Mouse (Mus musculus): ENCODE measurements around the gene Gm19935. TPM values are rescaled to one million over a fixed set of nuclear protein-coding genes. Genes with fewer than 3 reads are reported as not detected.

Gene Gm19935
- polyA plus RNA-seq (2016; fragmentation: Nextera tagmentation; extraction: Ambion mirVana): not detected in 2 replicates

- Histone ChIP-seq H3K9me3 (no peaks in the 10 kb centered on the region), H3K36me3 (no peaks in the 10 kb centered on the region), H3K4me2 (replicated peaks) (no peak within 1 kb of the TSS), H3K4me3 (no peak within 1 kb of the TSS), H3K9ac (no peak within 1 kb of the TSS), H3K4me1 (no peaks in the 10 kb centered on the region), H3K27ac (no peak within 1 kb of the TSS), H3K27me3 (no peaks in the 10 kb centered on the region)
- 79% methylated on average over 2 of the region's 2 CpGs for WGBS
- ATAC-seq (ENCODE audit: insufficient number of reproducible peaks, insufficient read depth, low FRiP score, low TSS enrichment): no peak
These were observed at the start of gene Gm19935 for GRCm38 (mm10) chr8:90817293-90817692. Gm19935 (minus strand) TSS chr8:90817393.

GRCm38 (mm10) chr8:90862038-90862437, 44.8 kb upstream of the Gm19935 start:
- Histone ChIP-seq H3K4me2 (replicated peaks) (peak overlapping the region; percentile 15; the same call in 1 of the 2 replicates), H3K27me3 (no peaks in the 10 kb centered on the region), H3K9ac (no peak overlapping the region), H3K9me3 (no peaks in the 10 kb centered on the region), H3K36me3 (no peaks in the 10 kb centered on the region), H3K27ac (peak overlapping the region; percentile 99), H3K4me3 (no peak overlapping the region), H3K4me1 (peaks cover 26% of the 10 kb centered on the region)
- 2% methylated on average over 9 of the region's 9 CpGs for WGBS
- ATAC-seq (ENCODE audit: insufficient number of reproducible peaks, insufficient read depth, low FRiP score, low TSS enrichment): peak; percentile 94

DNA sequence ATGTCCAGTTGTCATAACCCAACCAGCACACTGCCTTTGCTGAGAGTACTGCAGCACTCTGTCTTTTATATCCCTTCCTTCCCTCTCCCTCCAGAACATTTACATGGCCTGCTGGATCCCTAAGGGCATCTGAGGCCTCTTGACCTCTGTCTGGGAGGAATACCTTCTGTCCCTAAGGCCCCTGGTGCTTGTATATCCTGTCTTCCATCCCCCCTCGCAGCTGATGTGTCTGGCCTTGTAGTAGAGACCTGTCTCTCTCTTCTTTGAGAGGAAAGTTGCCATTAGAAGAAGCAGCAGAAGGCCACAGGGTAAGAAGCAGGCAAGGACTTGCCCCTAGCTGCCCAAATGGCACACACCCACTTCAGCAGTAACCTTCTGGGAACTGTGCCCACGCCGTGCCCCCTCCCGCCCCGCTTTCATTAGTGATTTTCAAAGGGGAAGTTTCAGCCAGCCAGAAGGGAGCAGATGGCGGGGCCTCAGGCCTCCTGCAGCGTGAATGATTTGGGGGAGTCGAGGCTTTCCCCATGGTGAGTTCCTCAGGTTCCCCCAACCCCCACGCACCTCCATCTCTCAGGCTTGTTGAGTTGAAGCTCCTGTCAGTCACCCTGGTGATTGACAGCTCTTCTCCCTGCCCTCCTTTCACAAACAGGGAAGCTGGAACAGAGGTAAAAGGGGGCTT, 44.2 kb upstream of the Gm19935 start:
- Histone ChIP-seq H3K4me3 (0 out of 2 replicates have a peak overlapping the region, but pooled peaks have one; percentile 12), H3K27me3 (no peaks in the 10 kb centered on the region), H3K9me3 (no peaks in the 10 kb centered on the region), H3K4me2 (replicated peaks) (peak overlapping the region; percentile 42), H3K4me1 (peaks cover 28% of the 10 kb centered on the region), H3K27ac (peak overlapping the region; percentile 99), H3K36me3 (no peaks in the 10 kb centered on the region), H3K9ac (peak overlapping the region; percentile 33; the same call in 1 of the 2 replicates)
- ATAC-seq (ENCODE audit: insufficient number of reproducible peaks, insufficient read depth, low FRiP score, low TSS enrichment): no peak
- WGBS: 3% methylated on average over 9 of the region's 9 CpGs

DNA sequence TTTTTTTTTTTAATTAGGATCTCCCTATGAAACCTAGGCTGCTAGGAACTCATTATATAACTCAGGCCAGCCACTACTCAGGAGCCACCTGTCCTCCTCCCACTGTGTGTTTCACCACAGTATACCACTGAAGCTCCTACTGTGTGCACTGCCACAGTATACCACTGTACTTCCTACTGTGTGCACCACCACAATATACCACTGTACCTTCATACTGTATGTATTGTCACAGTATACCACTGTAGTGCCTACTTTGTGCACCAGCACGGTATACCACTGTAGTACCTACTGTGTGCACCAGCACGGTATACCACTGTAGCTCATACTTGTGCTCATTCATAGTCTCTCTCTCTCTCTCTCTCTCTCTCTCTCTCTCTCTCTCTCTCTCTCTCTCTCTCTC, 40.9 kb upstream of the Gm19935 start:
- WGBS: 93% methylated on average over 2 of the region's 2 CpGs
- no peaks in the 10 kb centered on the region for H3K9me3 ChIP-seq
- no peak overlapping the region for H3K27ac ChIP-seq
- no peaks in the 10 kb centered on the region for H3K27me3 ChIP-seq
- H3K4me2 ChIP-seq (replicated peaks): no peak overlapping the region
- no peaks in the 10 kb centered on the region for H3K36me3 ChIP-seq
- no peak overlapping the region for H3K4me3 ChIP-seq
- no peak for ATAC-seq (ENCODE audit: insufficient number of reproducible peaks, insufficient read depth, low FRiP score, low TSS enrichment)
- H3K4me1 ChIP-seq: peaks cover 43% of the 10 kb centered on the region
- H3K9ac ChIP-seq: no peak overlapping the region

DNA sequence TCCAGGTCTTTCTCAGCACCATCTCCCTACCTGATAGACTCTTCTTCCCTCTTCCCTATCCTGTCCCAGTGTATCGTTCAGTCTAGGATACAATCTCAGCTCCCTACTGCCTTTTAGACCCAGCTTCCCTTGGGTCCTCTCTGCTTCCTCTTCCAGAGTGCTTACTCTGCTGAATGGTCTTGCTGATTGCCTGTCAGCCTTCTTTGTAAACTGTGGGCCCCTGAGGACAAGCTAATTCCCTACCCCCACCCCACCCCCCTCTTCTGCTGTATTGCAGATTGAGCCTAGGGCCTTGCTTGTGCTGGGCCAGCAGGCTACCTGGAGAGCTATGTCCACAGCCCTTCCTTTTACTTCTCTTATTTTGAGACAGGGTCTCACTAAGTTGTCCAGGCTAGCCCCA, 39.8 kb upstream of the Gm19935 start:
- H3K4me3 ChIP-seq: no peak overlapping the region
- no peaks in the 10 kb centered on the region for H3K9me3 ChIP-seq
- WGBS: 31% methylated on average over 1 of the region's 1 CpGs
- H3K4me1 ChIP-seq: peaks cover 33% of the 10 kb centered on the region
- no peak for ATAC-seq (ENCODE audit: insufficient number of reproducible peaks, insufficient read depth, low FRiP score, low TSS enrichment)
- peak overlapping the region; percentile 23 for H3K27ac ChIP-seq
- H3K36me3 ChIP-seq: peaks cover 2% of the 10 kb centered on the region; the same call in 1 of the 2 replicates
- no peaks in the 10 kb centered on the region for H3K27me3 ChIP-seq
- H3K9ac ChIP-seq: no peak overlapping the region
- H3K4me2 ChIP-seq (replicated peaks): no peak overlapping the region

DNA sequence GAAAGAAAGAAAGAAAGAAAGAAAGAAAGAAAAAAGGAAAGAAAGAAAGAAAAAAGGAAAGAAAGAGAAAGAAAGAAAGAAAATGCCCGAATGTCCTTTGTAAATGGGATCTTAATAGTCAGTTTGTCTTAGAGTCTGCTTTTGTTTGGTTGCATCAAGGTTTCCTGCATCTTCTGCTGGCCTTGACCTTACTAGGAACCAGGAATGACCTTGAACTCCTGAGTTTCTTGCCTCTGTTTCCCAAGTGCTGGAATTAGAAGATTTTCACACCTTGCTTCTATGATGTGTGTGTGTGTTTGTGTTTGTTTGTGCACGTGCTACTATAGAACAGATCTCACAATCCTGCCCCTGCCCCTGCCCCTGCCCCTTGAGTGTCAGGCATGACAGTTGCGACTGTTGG, 39.0 kb upstream of the Gm19935 start:
- H3K27ac ChIP-seq: no peak overlapping the region
- H3K9me3 ChIP-seq: no peaks in the 10 kb centered on the region
- ATAC-seq (ENCODE audit: insufficient number of reproducible peaks, insufficient read depth, low FRiP score, low TSS enrichment): no peak
- peaks cover 27% of the 10 kb centered on the region for H3K4me1 ChIP-seq
- H3K4me2 ChIP-seq (replicated peaks): no peak overlapping the region
- no peaks in the 10 kb centered on the region for H3K27me3 ChIP-seq
- H3K9ac ChIP-seq: no peak overlapping the region
- peaks cover 5% of the 10 kb centered on the region; the same call in 1 of the 2 replicates for H3K36me3 ChIP-seq
- H3K4me3 ChIP-seq: no peak overlapping the region
- 91% methylated on average over 3 of the region's 3 CpGs for WGBS

GRCm38 (mm10) chr8:90854671-90855161, 37.5 kb upstream of the Gm19935 start:
- Histone ChIP-seq H3K4me1 (peaks cover 22% of the 10 kb centered on the region), H3K9me3 (no peaks in the 10 kb centered on the region), H3K4me2 (replicated peaks) (peak overlapping the region; percentile 21; the same call in 1 of the 2 replicates), H3K9ac (no peak overlapping the region; the same call in 1 of the 2 replicates), H3K27ac (peak overlapping the region; percentile 85), H3K27me3 (no peaks in the 10 kb centered on the region), H3K36me3 (peaks cover 5% of the 10 kb centered on the region; the same call in 1 of the 2 replicates), H3K4me3 (no peak overlapping the region)
- 19% methylated on average over 10 of the region's 10 CpGs for WGBS
- ATAC-seq (ENCODE audit: insufficient number of reproducible peaks, insufficient read depth, low FRiP score, low TSS enrichment): no peak

- no peaks in the 10 kb centered on the region for H3K9me3 ChIP-seq
- WGBS: 66% methylated on average over 9 of the region's 9 CpGs
- H3K4me1 ChIP-seq: peaks cover 17% of the 10 kb centered on the region
- H3K4me2 ChIP-seq (replicated peaks): peak overlapping the region; percentile 21; the same call in 1 of the 2 replicates
- no peak overlapping the region; the same call in 1 of the 2 replicates for H3K9ac ChIP-seq
- no peaks in the 10 kb centered on the region for H3K27me3 ChIP-seq
- no peak overlapping the region for H3K4me3 ChIP-seq
- H3K36me3 ChIP-seq: peaks cover 5% of the 10 kb centered on the region; the same call in 1 of the 2 replicates
- peak overlapping the region; percentile 85 for H3K27ac ChIP-seq
- ATAC-seq (ENCODE audit: insufficient number of reproducible peaks, insufficient read depth, low FRiP score, low TSS enrichment): no peak
These were observed 36.9 kb upstream of the Gm19935 start for GRCm38 (mm10) chr8:90853971-90854670.

- no peak overlapping the region for H3K4me2 ChIP-seq (replicated peaks)
- no peaks in the 10 kb centered on the region for H3K27me3 ChIP-seq
- no peak for ATAC-seq (ENCODE audit: insufficient number of reproducible peaks, insufficient read depth, low FRiP score, low TSS enrichment)
- H3K27ac ChIP-seq: no peak overlapping the region
- no peaks in the 10 kb centered on the region for H3K9me3 ChIP-seq
- H3K36me3 ChIP-seq: peaks cover 5% of the 10 kb centered on the region; the same call in 1 of the 2 replicates
- H3K4me1 ChIP-seq: peaks cover 14% of the 10 kb centered on the region
- H3K9ac ChIP-seq: no peak overlapping the region
- no peak overlapping the region for H3K4me3 ChIP-seq
- 54% methylated on average over 8 of the region's 8 CpGs for WGBS
These were observed 34.4 kb upstream of the Gm19935 start for GRCm38 (mm10) chr8:90851544-90851943.

DNA sequence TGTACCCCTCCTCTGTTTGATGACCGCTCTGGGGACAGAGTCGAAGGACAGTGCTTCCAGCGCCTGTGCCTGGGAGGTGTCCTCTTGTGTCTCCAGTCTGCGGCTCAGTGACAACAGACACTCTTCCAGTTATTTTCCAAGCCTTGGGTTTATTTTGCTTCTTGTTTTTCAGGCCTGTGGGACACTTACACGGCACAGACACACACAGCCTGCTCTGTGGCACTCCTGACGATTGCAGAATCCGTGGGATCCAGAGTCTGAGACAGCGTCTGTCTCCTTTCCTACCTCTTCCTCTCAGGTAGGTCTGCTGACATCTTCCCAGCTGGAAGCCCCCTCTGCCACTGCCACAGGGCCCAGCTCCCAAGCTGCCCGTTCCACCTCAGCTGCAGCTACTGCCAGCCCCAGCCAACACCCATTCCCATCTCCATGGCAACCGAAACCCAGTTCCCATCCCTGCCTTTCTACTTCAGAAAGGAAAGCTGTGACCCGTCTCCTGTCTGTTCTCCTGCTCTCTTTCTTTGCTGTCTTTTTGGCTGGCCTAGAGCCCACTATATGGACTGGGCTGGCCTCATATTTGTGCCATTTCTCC, 32.4 kb upstream of the Gm19935 start:
- 50% methylated on average over 11 of the region's 11 CpGs for WGBS
- Histone ChIP-seq H3K27me3 (no peaks in the 10 kb centered on the region), H3K36me3 (peaks cover 5% of the 10 kb centered on the region; the same call in 1 of the 2 replicates), H3K4me2 (replicated peaks) (no peak overlapping the region), H3K9ac (no peak overlapping the region), H3K27ac (no peak overlapping the region), H3K4me1 (peaks cover 9% of the 10 kb centered on the region), H3K4me3 (no peak overlapping the region), H3K9me3 (no peaks in the 10 kb centered on the region)
- no peak for ATAC-seq (ENCODE audit: insufficient number of reproducible peaks, insufficient read depth, low FRiP score, low TSS enrichment)

GRCm38 (mm10) chr8:90847980-90848379, 30.8 kb upstream of the Gm19935 start:
- no peak overlapping the region for H3K4me3 ChIP-seq
- no peaks in the 10 kb centered on the region for H3K27me3 ChIP-seq
- H3K36me3 ChIP-seq: peaks cover 5% of the 10 kb centered on the region; the same call in 1 of the 2 replicates
- H3K9me3 ChIP-seq: no peaks in the 10 kb centered on the region
- 85% methylated on average over 7 of the region's 7 CpGs for WGBS
- H3K4me2 ChIP-seq (replicated peaks): no peak overlapping the region
- H3K9ac ChIP-seq: no peak overlapping the region
- no peak overlapping the region for H3K27ac ChIP-seq
- no peak for ATAC-seq (ENCODE audit: insufficient number of reproducible peaks, insufficient read depth, low FRiP score, low TSS enrichment)
- H3K4me1 ChIP-seq: 0 out of 2 replicates have a peak, but pooled peaks cover 2% of the 10 kb centered on the region

All from embryonic facial prominence, embryonic 12.5 days (tissue).